Mouse (Mus musculus) midbrain, postnatal 0 days (tissue): Measurements from ENCODE around the gene Pcnp. TPM values are rescaled to one million over a fixed set of nuclear protein-coding genes. Genes with fewer than 3 reads are reported as not detected.

Source experiments
- ATAC-seq: fragments of 200-750 bp; cut with Nextera tagmentation; 2 replicates; pipeline ENCODE4 v1.8.0; 2017; ENCODE audit warnings: moderate number of reproducible peaks, mild to moderate bottlenecking, moderate TSS enrichment, moderate library complexity; ENCODE audit not compliant: low FRiP score
- DNase-seq: peaks from one replicate; pipeline ENCODE4 v3.0.0-alpha.2; 2015; ENCODE audit warnings: low spot score
- H3K27ac ChIP-seq: fragments of 300-500 bp; sonication (generic); 2 replicates; pipeline ENCODE4 v1.5.1; 2014; ENCODE audit warnings: low read depth, mild to moderate bottlenecking, low read length, mixed read lengths
- H3K27me3 ChIP-seq: fragments of 300-500 bp; sonication (generic); 2 replicates; pipeline ENCODE4 v1.6.1; 2014; ENCODE audit warnings: low read length, control low read depth, mixed read lengths; ENCODE audit not compliant: insufficient read depth
- H3K36me3 ChIP-seq: fragments of 300-500 bp; sonication (generic); 2 replicates; pipeline ENCODE4 v1.6.1; 2014; ENCODE audit warnings: low read length, control low read depth, mixed read lengths; ENCODE audit not compliant: insufficient read depth
- H3K4me1 ChIP-seq: fragments of 300-500 bp; sonication (generic); 2 replicates; pipeline ENCODE4 v1.6.1; 2014; ENCODE audit warnings: mild to moderate bottlenecking, control low read depth, antibody characterized with exemption, low read length, mixed read lengths; ENCODE audit not compliant: insufficient read depth
- H3K4me2 ChIP-seq: fragments of 300-500 bp; sonication (generic); 2 replicates; pipeline ENCODE4 v1.6.1; 2014; ENCODE audit warnings: low read depth, mild to moderate bottlenecking, low read length, mixed read lengths; ENCODE audit not compliant: poor library complexity, severe bottlenecking
- H3K4me3 ChIP-seq: fragments of 300-500 bp; sonication (generic); 2 replicates; pipeline ENCODE4 v1.5.1; 2014; ENCODE audit warnings: low read depth, mild to moderate bottlenecking, low read length, moderate library complexity
- H3K9ac ChIP-seq: fragments of 300-500 bp; sonication (generic); replicated peaks from 2 replicates; pipeline ENCODE4 v1.6.1; 2014; ENCODE audit warnings: mild to moderate bottlenecking, low read length, moderate library complexity, mixed read lengths; ENCODE audit not compliant: poor library complexity, severe bottlenecking
- H3K9me3 ChIP-seq: fragments of 300-500 bp; sonication (generic); 2 replicates; pipeline ENCODE4 v1.6.1; 2016; ENCODE audit warnings: low read length, control low read depth
- CTCF ChIP-seq: IDR thresholded peaks from 2 replicates; pipeline ENCODE4 v1.5.1; 2016; ENCODE audit warnings: antibody characterized with exemption, mild to moderate bottlenecking
- WGBS: fragments of 180-500 bp; shearing (Covaris S2); extraction: QIAGEN DNeasy Blood & Tissue Kit; methylation state at CpG from one replicate; pipeline ENCODE4 v1.1.7; 2014; 5-methylcytosine and 5-hydroxymethylcytosine counted together
- polyA plus RNA-seq: library from polyadenylated mRNA; unstranded; fragments of >200 nt; fragmentation: Nextera tagmentation; extraction: Ambion mirVana; gene quantifications from 2 replicates; pipeline ENCODE4 v1.2.1, GENCODE M21; 2015
- total RNA-seq: library from RNA; depleted of rRNA; stranded (reverse); fragments of >200 nt; gene quantifications from 2 replicates; pipeline ENCODE4 v1.2.3, GENCODE M21; 2014

Gene Pcnp
- total and polyA plus RNA-seq, 2 experiments from 2014 or later: 76.5 to 233 TPM

DNA sequence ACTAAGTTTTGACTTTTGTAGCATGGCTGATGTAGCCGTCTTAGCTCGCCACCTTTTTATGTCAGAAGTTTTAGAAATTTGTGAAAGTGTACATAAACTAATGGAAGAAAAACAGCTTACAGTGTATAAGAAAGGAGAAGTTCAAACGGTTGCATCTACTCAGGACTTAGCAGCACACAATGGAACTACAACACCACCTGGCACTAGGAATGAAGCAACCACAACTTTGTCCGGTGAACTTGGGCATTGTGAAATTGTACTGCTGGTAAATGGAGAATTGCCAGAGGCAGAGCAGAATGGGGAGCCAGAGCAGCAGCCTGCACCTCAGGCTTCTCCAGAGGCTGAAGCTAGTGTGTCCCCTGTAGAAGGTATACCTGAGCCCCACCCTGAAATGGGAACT, 39.2 kb downstream of the Pcnp start:
- no peak overlapping the region for H3K4me2 ChIP-seq
- no peak overlapping the region for H3K27ac ChIP-seq
- no peak overlapping the region for H3K9ac ChIP-seq
- peaks cover 23% of the 10 kb centered on the region for H3K36me3 ChIP-seq
- DNase-seq (no peak), ATAC-seq (no peak)
- no peaks in the 10 kb centered on the region for H3K27me3 ChIP-seq
- H3K4me1 ChIP-seq: no peaks in the 10 kb centered on the region
- no peak overlapping the region for H3K4me3 ChIP-seq
- 94% methylated on average over 4 of the region's 4 CpGs for WGBS
- no peaks in the 10 kb centered on the region for H3K9me3 ChIP-seq
- no peak for TF ChIP-seq CTCF

DNA sequence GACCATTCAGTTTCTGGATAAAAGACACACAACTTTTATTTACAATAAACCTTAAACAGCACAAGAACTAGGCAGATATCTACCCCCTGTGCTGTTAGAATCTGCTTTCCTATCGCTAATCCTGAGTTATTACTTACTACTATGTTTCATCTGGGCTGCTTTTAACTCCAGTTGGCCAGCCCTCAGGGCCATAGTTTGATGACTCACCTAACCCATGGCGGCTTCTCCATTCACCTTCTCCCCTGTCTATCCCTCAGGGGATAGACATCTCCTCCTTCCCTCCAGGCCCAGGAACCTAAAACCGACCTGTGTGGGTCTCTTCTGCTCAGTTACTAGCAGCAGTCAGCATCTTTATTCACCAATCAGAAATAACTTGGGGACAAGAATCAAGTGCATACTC, 43.5 kb downstream of the Pcnp start:
- 94% methylated on average over 3 of the region's 3 CpGs for WGBS
- TF ChIP-seq CTCF: no peak
- DNase-seq (no peak), ATAC-seq (no peak)
- H3K9ac ChIP-seq: no peak overlapping the region
- H3K36me3 ChIP-seq: peaks cover 16% of the 10 kb centered on the region
- no peak overlapping the region for H3K4me3 ChIP-seq
- H3K27ac ChIP-seq: no peak overlapping the region
- no peaks in the 10 kb centered on the region for H3K4me1 ChIP-seq
- H3K27me3 ChIP-seq: no peaks in the 10 kb centered on the region
- no peaks in the 10 kb centered on the region for H3K9me3 ChIP-seq
- H3K4me2 ChIP-seq: no peak overlapping the region

- Histone ChIP-seq H3K27me3 (no peaks in the 10 kb centered on the region), H3K27ac (peak overlapping the region; percentile 92), H3K4me1 (peaks cover 4% of the 10 kb centered on the region), H3K4me2 (peak overlapping the region; percentile 58), H3K4me3 (peak overlapping the region; percentile 100), H3K9ac (peak overlapping the region; percentile 79), H3K9me3 (no peaks in the 10 kb centered on the region), H3K36me3 (peaks cover 15% of the 10 kb centered on the region)
- ATAC-seq (no peak), DNase-seq (peak; percentile 44)
- TF ChIP-seq CTCF: no peak
- 6% methylated on average over 14 of the region's 14 CpGs for WGBS
Observed at GRCm38 (mm10) chr16:55974903-55975285, 54.6 kb downstream of the Pcnp start.

- peak overlapping the region; percentile 92 for H3K27ac ChIP-seq
- no peak for TF ChIP-seq CTCF
- peaks cover 19% of the 10 kb centered on the region for H3K36me3 ChIP-seq
- peak overlapping the region; percentile 79 for H3K9ac ChIP-seq
- under 1% methylated on average over 49 of the region's 55 CpGs for WGBS
- no peaks in the 10 kb centered on the region for H3K27me3 ChIP-seq
- peak; percentile 68 for ATAC-seq
- peak overlapping the region; percentile 100 for H3K4me3 ChIP-seq
- peak; percentile 84 for DNase-seq
- H3K4me1 ChIP-seq: peaks cover 4% of the 10 kb centered on the region
- peak overlapping the region; percentile 58 for H3K4me2 ChIP-seq
- no peaks in the 10 kb centered on the region for H3K9me3 ChIP-seq
Observed at GRCm38 (mm10) chr16:55974256-55974902, 55.2 kb downstream of the Pcnp start.

DNA sequence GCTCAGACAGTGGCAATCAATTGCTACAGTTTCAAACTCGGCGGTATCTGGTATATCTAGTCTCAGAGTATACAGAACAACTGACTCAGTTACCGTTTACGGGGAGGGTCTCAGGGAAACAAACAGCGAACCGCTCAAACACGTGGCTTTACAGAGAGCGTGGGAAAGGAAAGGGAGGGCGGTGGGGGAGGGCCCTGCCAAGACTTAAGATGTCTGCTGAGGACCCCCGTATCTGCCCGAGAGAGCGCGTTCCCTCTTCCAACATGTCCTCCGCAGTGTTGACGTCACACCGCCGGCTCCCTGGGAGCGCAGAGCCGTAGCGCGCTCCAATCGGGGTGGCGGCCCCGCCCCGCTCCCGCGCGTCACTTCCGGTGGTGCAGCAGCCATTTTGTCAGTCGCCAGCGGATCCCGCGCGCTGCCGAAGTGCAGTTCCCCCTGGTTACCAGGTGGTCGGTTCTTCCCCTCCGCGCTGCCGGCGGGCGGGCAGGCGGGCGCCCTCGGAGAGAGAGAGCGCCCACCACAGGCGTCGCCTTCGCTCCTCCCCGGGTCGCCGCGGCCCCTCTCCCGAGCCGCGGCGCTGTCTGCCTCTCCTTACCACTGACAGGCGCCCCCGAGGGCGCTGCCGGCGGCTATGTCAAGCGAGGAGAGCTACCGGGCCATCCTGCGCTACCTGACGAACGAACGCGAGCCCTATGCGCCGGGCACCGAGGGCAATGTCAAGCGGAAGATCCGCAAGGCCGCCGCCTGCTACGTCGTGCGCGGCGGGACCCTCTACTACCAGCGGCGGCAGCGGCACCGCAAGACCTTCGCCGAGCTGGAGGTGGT, 55.9 kb downstream of the Pcnp start, which contains the start of gene Zbtb11:
TSS of gene Zbtb11 (plus strand) at position 453 of the 825 bp plus-strand sequence.
- Histone ChIP-seq H3K36me3 (peaks cover 19% of the 10 kb centered on the region), H3K27me3 (no peaks in the 10 kb centered on the region), H3K4me2 (peak within 1 kb of the TSS; percentile 58), H3K9me3 (no peaks in the 10 kb centered on the region), H3K4me1 (peaks cover 4% of the 10 kb centered on the region), H3K4me3 (peak within 1 kb of the TSS; percentile 100), H3K27ac (peak within 1 kb of the TSS; percentile 92), H3K9ac (peak within 1 kb of the TSS; percentile 79)
- under 1% methylated on average over 81 of the region's 86 CpGs for WGBS
- DNase-seq (peak; percentile 99), ATAC-seq (peak; percentile 99)
- peak; percentile 20; the same call in 1 of the 2 replicates for TF ChIP-seq CTCF
